Mouse (Mus musculus) central nervous system, embryonic 14 days (tissue): Measurements from ENCODE around the gene Tbrg1. TPM values are rescaled to one million over a fixed set of nuclear protein-coding genes. Genes with fewer than 3 reads are reported as not detected.

Experiments
- polyA plus RNA-seq: library from polyadenylated mRNA; depleted of rRNA; stranded (reverse); fragments of >200 nt; gene quantifications from 2 replicates; pipeline ENCODE4 v1.2.3, GENCODE M21; 2012; rRNA removed

Gene Tbrg1
- 51.9 and 70.1 TPM in 2 replicates for polyA plus RNA-seq

DNA sequence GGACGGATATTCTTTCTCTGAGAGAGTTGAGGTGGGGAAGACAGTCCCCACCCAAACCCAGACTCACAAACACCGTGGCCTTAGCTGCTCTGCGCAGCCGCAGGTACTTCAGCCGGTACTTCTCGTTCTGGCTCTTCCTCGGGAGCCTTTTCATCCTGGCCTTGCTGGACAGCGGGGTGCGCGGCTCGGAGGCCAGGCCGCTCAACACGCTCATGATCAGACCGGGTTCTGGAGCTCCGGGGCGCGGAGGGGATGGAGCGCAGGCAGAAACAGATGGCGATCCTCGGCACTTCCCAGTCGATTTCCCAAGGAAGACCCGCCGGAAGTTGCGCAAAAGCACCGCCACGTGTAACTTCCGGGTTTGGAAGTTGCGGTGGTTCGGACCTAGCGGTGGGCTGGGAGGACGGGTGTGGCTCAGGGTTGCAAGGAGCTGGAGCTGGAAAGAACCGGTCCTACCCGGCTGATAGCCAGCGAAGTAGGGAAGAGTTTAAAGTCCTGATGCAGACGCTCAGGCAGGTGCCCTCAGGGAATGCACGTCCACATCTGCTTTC lies at the start of gene Tbrg1:
TSS of gene Tbrg1 (minus strand) at position 382 of the 551 bp plus-strand sequence.

DNA sequence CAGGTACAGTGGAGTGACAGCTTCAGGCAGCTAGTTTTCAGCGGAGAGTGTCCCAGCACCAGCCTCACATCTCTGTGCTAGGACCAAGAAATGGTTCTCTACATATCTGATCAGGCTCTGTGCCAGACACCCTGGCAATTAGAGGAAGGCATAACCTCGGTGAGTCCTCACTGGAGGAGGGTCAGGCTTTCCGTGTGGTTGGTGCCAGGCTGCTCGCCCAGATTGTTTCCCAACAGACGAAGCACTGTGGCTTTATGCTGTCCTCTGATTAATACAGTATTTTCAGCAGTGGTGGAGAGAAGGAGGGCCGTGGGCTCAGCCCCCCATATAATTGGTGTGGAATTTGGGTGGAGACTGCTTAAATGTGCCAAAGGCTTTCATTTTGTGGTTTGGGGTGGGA lies 12.0 kb upstream of the Tbrg1 start, which contains the start of gene Panx3:
TSS of gene Panx3 (minus strand) at position 121 of the 400 bp plus-strand sequence.

DNA sequence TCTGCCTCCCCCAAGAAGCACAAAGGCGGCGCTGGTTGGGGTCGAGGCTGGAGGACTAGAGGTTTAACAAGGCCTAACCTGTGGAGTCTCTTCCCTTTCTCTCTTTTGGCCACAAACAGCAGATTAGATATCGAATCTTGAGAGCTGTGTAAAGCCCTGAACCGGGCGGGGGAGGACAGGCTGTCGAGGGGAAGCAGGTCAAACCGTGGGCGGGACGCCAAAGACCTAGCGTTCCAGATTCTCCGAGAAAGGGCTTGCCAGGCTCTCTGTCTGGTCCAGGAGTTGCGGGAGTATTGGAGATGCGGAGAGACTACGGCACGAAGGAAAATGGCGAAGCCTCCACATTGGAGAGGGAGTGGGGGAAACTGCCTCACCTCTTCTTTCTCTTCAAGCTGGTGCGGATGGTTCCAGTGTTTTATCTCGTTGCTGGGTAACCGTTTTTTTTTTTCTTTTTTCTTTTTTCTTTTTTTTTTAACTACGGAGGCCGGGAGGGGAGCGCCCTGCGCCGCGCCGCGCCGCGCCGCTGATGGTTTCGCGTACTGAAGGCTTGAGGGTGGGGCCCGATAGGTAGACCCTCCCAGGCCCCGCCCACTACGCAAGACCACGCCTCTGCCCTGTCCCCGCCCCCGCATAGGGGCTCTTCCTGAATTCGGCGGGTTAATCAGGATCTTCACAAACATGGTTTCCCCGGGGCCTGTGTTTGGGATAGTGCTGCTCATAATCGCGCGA lies 43.8 kb downstream of the Tbrg1 start, which contains the start of gene Spa17:
TSS of gene Spa17 (minus strand) at position 541 of the 729 bp plus-strand sequence.

Other genes with a start within 250 kb of the Tbrg1 start
- 38.5 and 47.8 TPM in 2 replicates for gene Robo3, start 224.1 kb downstream of the Tbrg1 start, polyA plus RNA-seq
- 81.7 and 82.7 TPM in 2 replicates for gene Msantd2, start 168.0 kb downstream of the Tbrg1 start, polyA plus RNA-seq
- 27.7 and 31.4 TPM in 2 replicates for gene Esam, start 129.2 kb downstream of the Tbrg1 start, polyA plus RNA-seq
- gene Vsig2, start 118.1 kb downstream of the Tbrg1 start, polyA plus RNA-seq, result 3.9 and 4.3 TPM in 2 replicates
- 7.8 and 9.2 TPM in 2 replicates for gene Nrgn, start 104.4 kb downstream of the Tbrg1 start, polyA plus RNA-seq
- 6.3 and 7.0 TPM in 2 replicates for gene Siae, start 101.6 kb downstream of the Tbrg1 start, polyA plus RNA-seq
- 7.3 and 9.9 TPM in 2 replicates for gene Spa17, start 43.6 kb downstream of the Tbrg1 start, polyA plus RNA-seq
- gene Panx3, start 11.9 kb upstream of the Tbrg1 start, polyA plus RNA-seq, result 2.7 and 9.2 TPM in 2 replicates
- not detected in 2 replicates for gene Olfr160, start 58.9 kb upstream of the Tbrg1 start, polyA plus RNA-seq
- gene Olfr874, start 87.8 kb upstream of the Tbrg1 start, polyA plus RNA-seq, result not detected in 2 replicates
- 0.11 TPM in 1 of 2 replicates, not detected in the other for gene Olfr875, start 114.5 kb upstream of the Tbrg1 start, polyA plus RNA-seq
- not detected in 2 replicates for gene Olfr876, start 145.7 kb upstream of the Tbrg1 start, polyA plus RNA-seq
- not detected in 2 replicates for gene Olfr877, start 197.0 kb upstream of the Tbrg1 start, polyA plus RNA-seq
- gene Olfr145, start 239.4 kb upstream of the Tbrg1 start, polyA plus RNA-seq, result not detected in 2 replicates